Mouse (Mus musculus) midbrain, embryonic 10.5 days (tissue): ENCODE data around the gene Agpat1. TPM values are rescaled to one million over a fixed set of nuclear protein-coding genes. Genes with fewer than 3 reads are reported as not detected.

ENCODE experiments used
- DNase-seq: peaks from one replicate; pipeline ENCODE4 v3.0.0-alpha.2; 2017; ENCODE audit warnings: low spot score
- H3K27ac ChIP-seq: fragments of 300-500 bp; sonication (generic); replicated peaks from 2 replicates; pipeline ENCODE4 v1.5.1; 2016; ENCODE audit warnings: mild to moderate bottlenecking
- H3K27me3 ChIP-seq: fragments of 300-500 bp; sonication (generic); 2 replicates; pipeline ENCODE4 v1.6.1; 2016; ENCODE audit warnings: low read depth, mild to moderate bottlenecking; ENCODE audit not compliant: poor library complexity, severe bottlenecking
- H3K36me3 ChIP-seq: fragments of 300-500 bp; sonication (generic); 2 replicates; pipeline ENCODE4 v1.6.1; 2016; ENCODE audit warnings: mild to moderate bottlenecking, moderate library complexity
- H3K4me1 ChIP-seq: fragments of 300-500 bp; sonication (generic); 2 replicates; pipeline ENCODE4 v1.6.1; 2016
- H3K4me3 ChIP-seq: fragments of 300-500 bp; sonication (generic); 2 replicates; pipeline ENCODE4 v1.5.1; 2016; ENCODE audit warnings: mild to moderate bottlenecking, moderate library complexity
- H3K9me3 ChIP-seq: fragments of 300-500 bp; sonication (generic); replicated peaks from 2 replicates; pipeline ENCODE4 v1.6.1; 2016; ENCODE audit warnings: mild to moderate bottlenecking
- WGBS: fragments of 180-500 bp; shearing (Covaris S2); methylation state at CpG from one replicate; pipeline ENCODE4 v1.1.7; 2016; 5-methylcytosine and 5-hydroxymethylcytosine counted together
- polyA plus RNA-seq: library from polyadenylated mRNA; unstranded; fragments of >200 nt; fragmentation: Nextera tagmentation; extraction: Ambion mirVana; gene quantifications from 2 replicates; pipeline ENCODE4 v1.2.1, GENCODE M21; 2016

Gene Agpat1
- polyA plus RNA-seq: 66.0 and 70.1 TPM in 2 replicates

- DNase-seq: peak; percentile 100
- Histone ChIP-seq H3K9me3 (no peaks in the 10 kb centered on the region), H3K27me3 (no peaks in the 10 kb centered on the region), H3K4me1 (peaks cover 60% of the 10 kb centered on the region), H3K36me3 (peaks cover 41% of the 10 kb centered on the region), H3K27ac (peak within 1 kb of the TSS; percentile 94), H3K4me3 (peak within 1 kb of the TSS; percentile 98)
- under 1% methylated on average over 35 of the region's 35 CpGs for WGBS
Measured at GRCm38 (mm10) chr17:34604061-34604508, at the start of gene Agpat1. Gene Agpat1, plus strand, starts transcription at chr17:34604262.

- H3K4me3 ChIP-seq: no peak overlapping the region
- WGBS: 31% methylated on average over 5 of the region's 5 CpGs
- no peaks in the 10 kb centered on the region for H3K4me1 ChIP-seq
Measured at GRCm38 (mm10) chr17:34555483-34555882, 48.6 kb upstream of the Agpat1 start.

GRCm38 (mm10) chr17:34556406-34556805 lies 47.7 kb upstream of the Agpat1 start:
- Histone ChIP-seq H3K4me1 (peaks cover 4% of the 10 kb centered on the region), H3K9me3 (no peaks in the 10 kb centered on the region), H3K36me3 (no peaks in the 10 kb centered on the region), H3K27ac (no peak overlapping the region), H3K27me3 (no peaks in the 10 kb centered on the region), H3K4me3 (no peak overlapping the region)
- DNase-seq: no peak
- 87% methylated on average over 8 of the region's 8 CpGs for WGBS

More at GRCm38 (mm10) chr17:34555483-34555882, 48.6 kb upstream of the Agpat1 start:
- H3K9me3 ChIP-seq: no peaks in the 10 kb centered on the region
- peak; percentile 74 for DNase-seq
- H3K36me3 ChIP-seq: no peaks in the 10 kb centered on the region
- no peak overlapping the region for H3K27ac ChIP-seq
- no peaks in the 10 kb centered on the region for H3K27me3 ChIP-seq

GRCm38 (mm10) chr17:34557411-34557810 lies 46.7 kb upstream of the Agpat1 start:
- H3K27me3 ChIP-seq: no peaks in the 10 kb centered on the region
- WGBS: 79% methylated on average over 11 of the region's 11 CpGs

GRCm38 (mm10) chr17:34559116-34559515 lies 44.9 kb upstream of the Agpat1 start:
- no peaks in the 10 kb centered on the region for H3K9me3 ChIP-seq
- no peaks in the 10 kb centered on the region for H3K36me3 ChIP-seq
- no peaks in the 10 kb centered on the region for H3K27me3 ChIP-seq
- no peak for DNase-seq
- 88% methylated on average over 7 of the region's 7 CpGs for WGBS
- no peak overlapping the region for H3K4me3 ChIP-seq
- H3K4me1 ChIP-seq: peaks cover 8% of the 10 kb centered on the region
- no peak overlapping the region for H3K27ac ChIP-seq

More at GRCm38 (mm10) chr17:34557411-34557810, 46.7 kb upstream of the Agpat1 start:
- no peak overlapping the region for H3K4me3 ChIP-seq
- H3K4me1 ChIP-seq: peaks cover 5% of the 10 kb centered on the region
- H3K27ac ChIP-seq: no peak overlapping the region; the same call in 1 of the 2 replicates
- no peak for DNase-seq
- H3K9me3 ChIP-seq: no peaks in the 10 kb centered on the region
- H3K36me3 ChIP-seq: no peaks in the 10 kb centered on the region

GRCm38 (mm10) chr17:34559895-34560294 lies 44.2 kb upstream of the Agpat1 start:
- no peak for DNase-seq
- H3K36me3 ChIP-seq: no peaks in the 10 kb centered on the region
- WGBS: 27% methylated on average over 15 of the region's 15 CpGs
- H3K27me3 ChIP-seq: no peaks in the 10 kb centered on the region
- peaks cover 15% of the 10 kb centered on the region for H3K4me1 ChIP-seq
- H3K4me3 ChIP-seq: no peak overlapping the region
- H3K27ac ChIP-seq: no peak overlapping the region
- no peaks in the 10 kb centered on the region for H3K9me3 ChIP-seq

- Histone ChIP-seq H3K4me1 (peaks cover 15% of the 10 kb centered on the region), H3K27me3 (no peaks in the 10 kb centered on the region), H3K4me3 (no peak overlapping the region), H3K36me3 (no peaks in the 10 kb centered on the region), H3K27ac (no peak overlapping the region), H3K9me3 (no peaks in the 10 kb centered on the region)
- 88% methylated on average over 6 of the region's 6 CpGs for WGBS
- DNase-seq: no peak
Measured at GRCm38 (mm10) chr17:34560438-34560837, 43.6 kb upstream of the Agpat1 start.

GRCm38 (mm10) chr17:34561200-34561599 lies 42.9 kb upstream of the Agpat1 start:
- Histone ChIP-seq H3K9me3 (no peaks in the 10 kb centered on the region), H3K4me3 (no peak overlapping the region), H3K36me3 (no peaks in the 10 kb centered on the region), H3K27me3 (no peaks in the 10 kb centered on the region), H3K4me1 (peaks cover 15% of the 10 kb centered on the region), H3K27ac (no peak overlapping the region)
- 43% methylated on average over 8 of the region's 8 CpGs for WGBS
- DNase-seq: no peak

GRCm38 (mm10) chr17:34562595-34562994 lies 41.5 kb upstream of the Agpat1 start:
- H3K9me3 ChIP-seq: no peaks in the 10 kb centered on the region
- H3K4me1 ChIP-seq: peaks cover 15% of the 10 kb centered on the region
- WGBS: 71% methylated on average over 3 of the region's 3 CpGs
- H3K4me3 ChIP-seq: no peak overlapping the region
- H3K27ac ChIP-seq: no peak overlapping the region
- no peaks in the 10 kb centered on the region for H3K36me3 ChIP-seq
- no peaks in the 10 kb centered on the region for H3K27me3 ChIP-seq
- DNase-seq: no peak

- Histone ChIP-seq H3K27me3 (no peaks in the 10 kb centered on the region), H3K4me1 (peaks cover 15% of the 10 kb centered on the region), H3K36me3 (no peaks in the 10 kb centered on the region), H3K9me3 (no peaks in the 10 kb centered on the region), H3K27ac (no peak overlapping the region), H3K4me3 (no peak overlapping the region)
- DNase-seq: no peak
- WGBS: 75% methylated on average over 11 of the region's 11 CpGs
Measured at GRCm38 (mm10) chr17:34563354-34563753, 40.7 kb upstream of the Agpat1 start.

- H3K9me3 ChIP-seq: no peaks in the 10 kb centered on the region
- H3K27me3 ChIP-seq: no peaks in the 10 kb centered on the region
- 12% methylated on average over 6 of the region's 6 CpGs for WGBS
- no peaks in the 10 kb centered on the region for H3K36me3 ChIP-seq
- H3K27ac ChIP-seq: peak within 1 kb of the TSS; percentile 63
- DNase-seq: no peak
- peaks cover 15% of the 10 kb centered on the region for H3K4me1 ChIP-seq
- H3K4me3 ChIP-seq: peak within 1 kb of the TSS; percentile 20
Measured at GRCm38 (mm10) chr17:34564003-34564421, 40.0 kb upstream of the Agpat1 start, which contains the start of gene Notch4. Gene Notch4, plus strand, starts transcription at chr17:34564268.

- peaks cover 15% of the 10 kb centered on the region for H3K4me1 ChIP-seq
- no peak for DNase-seq
- H3K27ac ChIP-seq: peak overlapping the region; percentile 63; the same call in 1 of the 2 replicates
- no peaks in the 10 kb centered on the region for H3K36me3 ChIP-seq
- H3K9me3 ChIP-seq: no peaks in the 10 kb centered on the region
- no peaks in the 10 kb centered on the region for H3K27me3 ChIP-seq
- peak overlapping the region; percentile 20 for H3K4me3 ChIP-seq
- 58% methylated on average over 3 of the region's 3 CpGs for whole genome bisulfite sequencing
Measured at GRCm38 (mm10) chr17:34564796-34565195, 39.3 kb upstream of the Agpat1 start.

GRCm38 (mm10) chr17:34567311-34567710 lies 36.8 kb upstream of the Agpat1 start:
- Histone ChIP-seq H3K27ac (no peak overlapping the region), H3K4me3 (no peak overlapping the region), H3K9me3 (no peaks in the 10 kb centered on the region), H3K27me3 (no peaks in the 10 kb centered on the region), H3K4me1 (peaks cover 18% of the 10 kb centered on the region), H3K36me3 (no peaks in the 10 kb centered on the region)
- DNase-seq: no peak
- WGBS: 68% methylated on average over 9 of the region's 9 CpGs
